Comparison of ENCODE assay signal across 9 mouse cellular contexts in genomic region chr17:48512614-48513281, GRCm38 (mm10). TPM values are rescaled to one million over a fixed set of nuclear protein-coding genes. Genes with fewer than 3 reads are reported as not detected.
A peak's percentile ranks its signal among the peaks of the same experiment; 100 is the strongest.
DNase-seq lines count a peak whose midpoint lies in the region; ATAC-seq and TF ChIP-seq lines count a peak whose summit lies in the region.
"Had no signal": no experiment of that assay in that cellular context is flagged by ENCODE, and none has a peak within 500 bp of the region (broad histone marks: within the 10 kb centered on the region; RNA-seq: fewer than 3 reads in every experiment).

No protein-coding gene starts in this region.

- 40% methylated on average over 18 of the region's 18 CpGs for WGBS in lung, embryonic 14.5 days
- 21% methylated on average over 18 of the region's 18 CpGs for WGBS in hindbrain, embryonic 12.5 days
- 37% methylated on average over 18 of the region's 18 CpGs for WGBS in midbrain, embryonic 11.5 days

- H3K27me3 ChIP-seq in lung, embryonic 14.5 days (ENCODE audit: insufficient read depth, low read length), result no peaks in the 10 kb centered on the region
- no peaks in the 10 kb centered on the region for H3K27me3 ChIP-seq in hindbrain, embryonic 12.5 days
- no peaks in the 10 kb centered on the region for H3K27me3 ChIP-seq in midbrain, embryonic 11.5 days (ENCODE audit: control insufficient read depth, insufficient read depth, low read length)

- TF ChIP-seq CTCF in lung, embryonic 14.5 days (IDR thresholded peaks at IDR 0.05; ENCODE audit: low read depth), result no peak
- TF ChIP-seq CTCF in gastrocnemius, adult 2 months (IDR thresholded peaks at IDR 0.05), result no peak

- no peaks in the 10 kb centered on the region for H3K4me1 ChIP-seq in lung, embryonic 14.5 days (ENCODE audit: insufficient read depth)
- peaks cover 25% of the 10 kb centered on the region for H3K4me1 ChIP-seq in hindbrain, embryonic 12.5 days
- peaks cover 9% of the 10 kb centered on the region for H3K4me1 ChIP-seq in midbrain, embryonic 11.5 days (ENCODE audit: control insufficient read depth, insufficient read depth, low read length)

- no peak overlapping the region for H3K4me2 ChIP-seq in lung, embryonic 14.5 days
- H3K4me2 ChIP-seq in hindbrain, embryonic 12.5 days (replicated peaks), result peak overlapping the region; percentile 35
- peak overlapping the region; percentile 19; the same call in 1 of the 2 replicates for H3K4me2 ChIP-seq in midbrain, embryonic 11.5 days

- H3K4me3 ChIP-seq in lung, embryonic 14.5 days (ENCODE audit: low read depth, low read length), result no peak overlapping the region
- H3K4me3 ChIP-seq in hindbrain, embryonic 12.5 days, result no peak overlapping the region
- H3K4me3 ChIP-seq in midbrain, embryonic 11.5 days (ENCODE audit: low read depth, low read length), result no peak overlapping the region
- H3K4me3 ChIP-seq in gastrocnemius, adult 2 months, result no peak overlapping the region

- intact Hi-C loops in gastrocnemius, adult 2 months (cut with DNase I), result no loop called here

- no peak overlapping the region for H3K27ac ChIP-seq in lung, embryonic 14.5 days (ENCODE audit: low read depth)
- H3K27ac ChIP-seq in hindbrain, embryonic 12.5 days, result peak overlapping the region; percentile 32; the same call in 1 of the 2 replicates
- no peak overlapping the region for H3K27ac ChIP-seq in midbrain, embryonic 11.5 days (ENCODE audit: low read depth, low read length)
- H3K27ac ChIP-seq in gastrocnemius, adult 2 months, result no peak overlapping the region
- H3K27ac ChIP-seq: liver, embryonic 14.5 days had no signal

- peak; percentile 63 for ATAC-seq in lung, embryonic 14.5 days (ENCODE audit: insufficient read depth)
- ATAC-seq in hindbrain, embryonic 12.5 days (ENCODE audit: low FRiP score), result peak; percentile 96
- peak; percentile 95 for ATAC-seq in midbrain, embryonic 11.5 days (ENCODE audit: low FRiP score)

- no peaks in the 10 kb centered on the region for H3K9me3 ChIP-seq in lung, embryonic 14.5 days (ENCODE audit: low read depth, low read length)
- H3K9me3 ChIP-seq in hindbrain, embryonic 12.5 days (replicated peaks), result no peaks in the 10 kb centered on the region
- no peaks in the 10 kb centered on the region for H3K9me3 ChIP-seq in midbrain, embryonic 11.5 days (ENCODE audit: control insufficient read depth, low read length)

- peak; percentile 42 for DNase-seq in lung, embryonic 14.5 days
- DNase-seq in lung, adult 18-20 months, result no peak
- DNase-seq in midbrain, embryonic 11.5 days (ENCODE audit: low spot score, missing footprints), result peak; percentile 88
- peak; percentile 13 for DNase-seq in thymus, postnatal 25 days
- DNase-seq in adrenal gland, adult 8-10 months, result no peak
- DNase-seq in liver, result no peak
- no peak for DNase-seq in gastrocnemius, adult 2 months

- H3K36me3 ChIP-seq in lung, embryonic 14.5 days (ENCODE audit: insufficient read depth), result no peaks in the 10 kb centered on the region
- H3K36me3 ChIP-seq in hindbrain, embryonic 12.5 days, result no peaks in the 10 kb centered on the region
- no peaks in the 10 kb centered on the region for H3K36me3 ChIP-seq in midbrain, embryonic 11.5 days (ENCODE audit: control insufficient read depth, insufficient read depth, low read length)

- H3K9ac ChIP-seq in lung, embryonic 14.5 days, result no peak overlapping the region
- H3K9ac ChIP-seq in hindbrain, embryonic 12.5 days, result peak overlapping the region; percentile 25; the same call in 1 of the 2 replicates
- peak overlapping the region; percentile 20; the same call in 1 of the 2 replicates for H3K9ac ChIP-seq in midbrain, embryonic 11.5 days (ENCODE audit: low read length)
- H3K9ac ChIP-seq: liver, embryonic 14.5 days had no signal

RNA-seq across cellular contexts. Expression of gene Unc5cl, which starts 58.0 kb away (rescaled TPM):
- polyA plus RNA-seq in lung, embryonic 14.5 days (2014; fragmentation: Nextera tagmentation; extraction: Ambion mirVana), result 1.4 and 1.5 TPM in 2 replicates
- polyA plus RNA-seq in hindbrain, embryonic 12.5 days (2016; fragmentation: Nextera tagmentation; extraction: Ambion mirVana), result 0.26 and 0.49 TPM in 2 replicates
- polyA plus RNA-seq in midbrain, embryonic 11.5 days (2014; fragmentation: Nextera tagmentation; extraction: Ambion mirVana), result 0.22 TPM in 1 of 2 replicates, not detected in the other
- not detected for total RNA-seq in adrenal gland, adult 8-10 months (2022)
- not detected for total RNA-seq in gastrocnemius, adult 2 months (2021)

Comparison
In these comparisons a context has a peak if more than half of its experiments do, and no peak if none do; other contexts are left out.
1. DNase-seq: peak in lung, embryonic 14.5 days (single experiment), midbrain, embryonic 11.5 days (single experiment) and thymus, postnatal 25 days (single experiment); none in lung, adult 18-20 months (0 of 2), adrenal gland, adult 8-10 months (single experiment), liver (single experiment) and gastrocnemius, adult 2 months (single experiment).
2. Peak in every context shown above with its lines, with median percentiles within 50 percentile points of each other: ATAC-seq.